Mouse (Mus musculus) stomach, embryonic 14.5 days (tissue): ENCODE data around the gene Sgsm2. TPM values are rescaled to one million over a fixed set of nuclear protein-coding genes. Genes with fewer than 3 reads are reported as not detected.

Experiments
- ATAC-seq: fragments of 200-750 bp; cut with Nextera tagmentation; 2 replicates; pipeline ENCODE4 v1.8.0; 2017; ENCODE audit warnings: low read depth, moderate TSS enrichment; ENCODE audit not compliant: insufficient number of reproducible peaks, insufficient read depth, low FRiP score
- H3K27ac ChIP-seq: fragments of 300-500 bp; sonication (generic); 2 replicates; pipeline ENCODE4 v1.5.1; 2014; ENCODE audit warnings: mild to moderate bottlenecking, low read length, moderate library complexity, mixed read lengths
- H3K27me3 ChIP-seq: fragments of 300-500 bp; sonication (generic); 2 replicates; pipeline ENCODE4 v1.6.1; 2014; ENCODE audit warnings: low read length, control low read depth, mixed read lengths; ENCODE audit not compliant: control insufficient read depth, insufficient read depth
- H3K36me3 ChIP-seq: fragments of 300-500 bp; sonication (generic); 2 replicates; pipeline ENCODE4 v1.6.1; 2014; ENCODE audit warnings: mild to moderate bottlenecking, control low read depth, low read length, moderate library complexity, mixed read lengths; ENCODE audit not compliant: control insufficient read depth, insufficient read depth
- H3K4me1 ChIP-seq: fragments of 300-500 bp; sonication (generic); 2 replicates; pipeline ENCODE4 v1.6.1; 2014; ENCODE audit warnings: low read length, control low read depth, mixed read lengths; ENCODE audit not compliant: control insufficient read depth, insufficient read depth
- H3K4me2 ChIP-seq: fragments of 300-500 bp; sonication (generic); replicated peaks from 2 replicates; pipeline ENCODE4 v1.6.1; 2014; ENCODE audit warnings: low read depth, low read length, control low read depth
- H3K4me3 ChIP-seq: fragments of 300-500 bp; sonication (generic); 2 replicates; pipeline ENCODE4 v1.5.1; 2014; ENCODE audit warnings: low read depth, low read length, control low read depth
- H3K9ac ChIP-seq: fragments of 300-500 bp; sonication (generic); replicated peaks from 2 replicates; pipeline ENCODE4 v1.6.1; 2014; ENCODE audit warnings: low read depth, mild to moderate bottlenecking, control low read depth, low read length, moderate library complexity, mixed read lengths
- H3K9me3 ChIP-seq: fragments of 300-500 bp; sonication (generic); 2 replicates; pipeline ENCODE4 v1.6.1; 2016; ENCODE audit warnings: low read depth, low read length, control low read depth; ENCODE audit not compliant: control insufficient read depth
- WGBS: fragments of 180-500 bp; shearing (Covaris S2); extraction: QIAGEN DNeasy Blood & Tissue Kit; methylation state at CpG from one replicate; pipeline ENCODE4 v1.1.7; 2014; 5-methylcytosine and 5-hydroxymethylcytosine counted together
- polyA plus RNA-seq: library from polyadenylated mRNA; unstranded; fragments of >200 nt; fragmentation: Nextera tagmentation; extraction: Ambion mirVana; gene quantifications from 2 replicates; pipeline ENCODE4 v1.2.1, GENCODE M21; 2014

The Sgsm2 gene
- polyA plus RNA-seq: 6.9 and 8.7 TPM in 2 replicates

DNA sequence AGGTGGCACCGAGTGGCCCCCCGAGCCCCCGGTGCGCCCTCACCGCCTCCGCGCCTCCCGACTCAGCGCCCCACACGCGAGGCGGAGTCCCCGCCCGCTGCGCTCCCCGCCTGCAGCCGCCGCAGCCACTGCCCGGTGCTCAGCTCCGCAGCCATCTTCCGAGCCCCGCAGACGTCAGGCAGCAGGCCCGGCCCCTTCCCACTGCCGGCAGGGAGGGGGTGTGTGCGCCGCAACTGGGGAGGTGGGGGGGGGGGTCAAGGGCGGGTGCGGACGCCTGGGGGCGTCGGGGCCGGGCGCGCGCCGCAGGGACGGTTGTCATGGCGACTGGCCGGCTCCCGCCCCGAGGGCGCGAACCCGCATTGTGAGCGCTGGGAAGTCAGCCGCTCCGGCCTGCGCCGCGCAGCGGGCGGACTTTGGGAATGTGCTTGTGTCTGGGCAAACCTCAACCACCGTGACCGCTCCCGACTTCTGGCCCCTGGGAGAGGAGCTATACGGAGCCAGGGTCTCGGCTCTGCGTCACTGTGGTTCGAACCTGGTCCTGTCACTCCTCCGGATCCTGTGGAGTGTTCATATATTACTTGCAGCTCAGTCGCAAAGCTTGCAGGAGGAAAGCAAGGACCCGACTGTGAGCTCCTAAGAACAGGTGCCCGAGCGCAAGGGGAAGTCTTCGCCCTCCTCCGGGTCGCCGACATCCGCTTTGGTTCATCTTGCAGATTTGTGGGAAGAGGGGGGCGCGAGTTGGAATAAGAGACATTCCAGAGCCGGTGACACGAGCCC, at the start of gene Sgsm2:
Sgsm2 (minus strand) TSS at position 160 of the 777 bp plus-strand sequence.
- under 1% methylated on average over 65 of the region's 74 CpGs for WGBS
- H3K4me3 ChIP-seq: peak within 1 kb of the TSS; percentile 77
- H3K36me3 ChIP-seq: peaks cover 25% of the 10 kb centered on the region
- no peaks in the 10 kb centered on the region for H3K9me3 ChIP-seq
- H3K9ac ChIP-seq: peak within 1 kb of the TSS; percentile 60
- 0 out of 2 replicates have a peak, but pooled peaks cover 12% of the 10 kb centered on the region for H3K4me1 ChIP-seq
- peak within 1 kb of the TSS; percentile 76 for H3K4me2 ChIP-seq
- H3K27me3 ChIP-seq: no peaks in the 10 kb centered on the region
- peak; percentile 75 for ATAC-seq
- peak within 1 kb of the TSS; percentile 80 for H3K27ac ChIP-seq

DNA sequence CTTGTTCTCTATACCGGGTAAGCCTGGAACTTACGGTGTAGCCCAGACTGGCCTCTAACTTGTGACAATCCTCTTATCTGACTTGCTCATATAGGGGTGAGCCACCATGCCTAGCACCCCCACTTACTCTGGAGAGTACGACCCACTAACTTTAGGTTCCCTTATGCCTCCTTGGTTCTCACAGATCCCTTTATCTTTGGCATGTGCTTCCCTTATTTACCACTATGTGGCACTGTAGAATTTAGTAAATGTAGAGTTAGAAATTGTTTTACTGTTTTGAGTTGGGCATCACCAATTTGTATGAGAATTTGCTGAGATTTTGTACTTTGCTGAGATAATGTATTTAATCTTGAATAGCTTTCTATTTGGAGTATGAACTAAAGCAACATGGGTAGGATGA, 49.5 kb upstream of the Sgsm2 start:
- Histone ChIP-seq H3K9ac (no peak overlapping the region), H3K4me3 (no peak overlapping the region), H3K4me1 (no peaks in the 10 kb centered on the region), H3K9me3 (no peaks in the 10 kb centered on the region), H3K27ac (no peak overlapping the region), H3K4me2 (no peak overlapping the region), H3K27me3 (no peaks in the 10 kb centered on the region), H3K36me3 (peaks cover 17% of the 10 kb centered on the region)
- WGBS: 74% methylated on average over 3 of the region's 3 CpGs
- ATAC-seq: no peak

DNA sequence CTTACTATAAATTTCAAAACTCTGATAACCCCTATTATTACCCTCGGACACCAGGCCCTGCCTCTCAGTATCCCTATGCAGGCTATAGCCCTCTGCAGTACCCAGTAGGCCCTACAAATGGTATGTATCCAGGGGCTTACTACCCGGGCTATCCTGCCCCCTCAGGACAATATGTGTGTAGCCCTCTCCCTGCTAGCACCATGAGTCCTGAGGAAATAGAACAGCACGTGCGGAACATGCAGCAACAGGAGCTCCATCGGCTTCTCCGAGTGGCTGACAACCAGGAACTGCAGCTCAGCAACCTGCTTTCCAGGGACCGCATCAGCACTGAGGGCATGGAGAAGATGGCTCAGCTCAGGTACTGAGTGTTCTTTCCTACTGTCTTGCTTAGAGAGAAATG, 33.5 kb upstream of the Sgsm2 start:
- no peak overlapping the region for H3K4me3 ChIP-seq
- no peak for ATAC-seq
- H3K4me1 ChIP-seq: peaks cover 7% of the 10 kb centered on the region; the same call in 1 of the 2 replicates
- H3K27me3 ChIP-seq: no peaks in the 10 kb centered on the region
- H3K9me3 ChIP-seq: no peaks in the 10 kb centered on the region
- 90% methylated on average over 7 of the region's 7 CpGs for WGBS
- H3K27ac ChIP-seq: no peak overlapping the region
- no peak overlapping the region for H3K9ac ChIP-seq
- peaks cover 32% of the 10 kb centered on the region for H3K36me3 ChIP-seq
- no peak overlapping the region for H3K4me2 ChIP-seq

- H3K4me1 ChIP-seq: peaks cover 12% of the 10 kb centered on the region
- H3K4me3 ChIP-seq: no peak overlapping the region
- H3K4me2 ChIP-seq: no peak overlapping the region
- no peak overlapping the region for H3K9ac ChIP-seq
- ATAC-seq: no peak
- no peaks in the 10 kb centered on the region for H3K9me3 ChIP-seq
- 90% methylated on average over 4 of the region's 4 CpGs for WGBS
- H3K36me3 ChIP-seq: peaks cover 22% of the 10 kb centered on the region
- H3K27ac ChIP-seq: no peak overlapping the region
- no peaks in the 10 kb centered on the region for H3K27me3 ChIP-seq
Observed at GRCm38 (mm10) chr11:74929111-74929510, 32.3 kb upstream of the Sgsm2 start.

DNA sequence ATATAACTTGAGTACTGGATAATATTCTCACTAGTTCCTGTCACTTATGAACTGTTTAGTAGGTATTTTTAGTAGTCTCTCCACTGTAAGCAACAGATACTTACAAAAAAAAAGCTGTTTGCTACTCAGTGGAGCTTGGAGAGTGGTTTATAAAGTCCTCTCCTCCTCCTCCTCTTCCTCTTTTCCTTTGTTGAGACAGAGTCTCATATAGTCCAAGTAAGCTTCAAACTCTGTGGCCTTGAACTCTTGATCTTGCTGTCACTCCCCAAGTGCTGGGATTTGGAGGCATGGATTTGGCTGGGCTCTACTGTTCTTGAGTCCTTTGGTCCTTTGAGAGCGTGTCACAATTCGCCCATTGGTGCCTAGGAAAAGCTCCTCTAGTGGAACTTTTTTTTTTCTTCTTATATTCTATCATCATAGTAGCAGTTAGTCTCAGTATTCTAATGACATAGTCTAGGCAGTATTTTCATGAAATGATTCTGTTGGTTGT, 30.4 kb upstream of the Sgsm2 start:
- Histone ChIP-seq H3K36me3 (peaks cover 15% of the 10 kb centered on the region), H3K4me2 (peak overlapping the region; percentile 64), H3K9me3 (no peaks in the 10 kb centered on the region), H3K4me3 (peak overlapping the region; percentile 60; the same call in 1 of the 2 replicates), H3K9ac (no peak overlapping the region), H3K27me3 (no peaks in the 10 kb centered on the region), H3K27ac (no peak overlapping the region), H3K4me1 (peaks cover 12% of the 10 kb centered on the region)
- WGBS: 79% methylated on average over 2 of the region's 2 CpGs
- ATAC-seq: no peak

DNA sequence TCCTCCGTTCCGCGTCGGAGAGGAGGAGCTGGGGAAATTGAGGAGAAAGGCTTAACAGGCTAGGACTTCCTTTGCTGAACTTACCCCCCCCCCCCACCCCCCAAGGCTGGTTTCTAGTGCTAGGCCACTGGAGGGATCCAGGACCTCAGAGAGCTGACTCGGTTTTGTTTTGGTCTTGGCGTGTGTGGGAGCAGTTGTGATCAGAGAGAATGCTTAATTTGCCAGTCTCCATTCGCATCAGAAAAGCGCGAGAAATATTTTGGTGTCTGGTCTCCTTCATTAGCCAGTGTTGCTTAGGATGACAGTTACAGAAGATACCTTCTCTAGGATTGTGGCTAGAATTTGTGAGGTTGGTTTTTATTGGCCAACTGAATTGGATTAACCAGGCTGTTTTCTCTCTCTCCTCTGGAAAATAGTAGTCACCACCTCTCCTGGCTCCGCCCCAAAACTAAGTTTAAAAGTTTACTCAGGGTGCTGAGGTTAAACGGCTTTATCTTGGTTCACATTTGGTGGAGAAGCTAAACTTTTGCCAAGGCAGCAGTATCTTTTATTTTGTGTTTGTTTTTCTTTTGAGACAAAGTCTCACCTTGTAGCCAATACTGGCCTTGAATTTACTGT, 29.6 kb upstream of the Sgsm2 start:
- WGBS: 3% methylated on average over 11 of the region's 11 CpGs
- Histone ChIP-seq H3K9me3 (no peaks in the 10 kb centered on the region), H3K4me1 (peaks cover 12% of the 10 kb centered on the region), H3K36me3 (peaks cover 8% of the 10 kb centered on the region), H3K27ac (peak overlapping the region; percentile 99), H3K4me2 (peak overlapping the region; percentile 64), H3K4me3 (peak overlapping the region; percentile 60), H3K27me3 (no peaks in the 10 kb centered on the region), H3K9ac (peak overlapping the region; percentile 77)
- no peak for ATAC-seq

GRCm38 (mm10) chr11:74925577-74926387, 28.9 kb upstream of the Sgsm2 start, which contains the start of the genes Smg6 and Srr:
TSS of gene Smg6 (plus strand) at chr11:74925823.
TSS of gene Srr (minus strand) at chr11:74925948.
- peak; percentile 93 for ATAC-seq
- under 1% methylated on average over 65 of the region's 88 CpGs for WGBS

GRCm38 (mm10) chr11:74924149-74924548, 27.3 kb upstream of the Sgsm2 start:
- H3K9ac ChIP-seq: no peak overlapping the region
- H3K9me3 ChIP-seq: no peaks in the 10 kb centered on the region
- peaks cover 2% of the 10 kb centered on the region for H3K36me3 ChIP-seq
- ATAC-seq: no peak
- H3K27me3 ChIP-seq: no peaks in the 10 kb centered on the region
- H3K27ac ChIP-seq: no peak overlapping the region
- no peak overlapping the region; the same call in 1 of the 2 replicates for H3K4me2 ChIP-seq
- WGBS: 58% methylated on average over 4 of the region's 4 CpGs
- no peak overlapping the region for H3K4me3 ChIP-seq
- peaks cover 12% of the 10 kb centered on the region for H3K4me1 ChIP-seq

More at GRCm38 (mm10) chr11:74925577-74926387, 28.9 kb upstream of the Sgsm2 start, which contains the start of the genes Smg6 and Srr:
- Histone ChIP-seq H3K4me1 (peaks cover 12% of the 10 kb centered on the region), H3K27me3 (no peaks in the 10 kb centered on the region), H3K9ac (peak within 1 kb of the TSS; percentile 77), H3K36me3 (peaks cover 6% of the 10 kb centered on the region), H3K4me3 (peak within 1 kb of the TSS; percentile 60), H3K27ac (peak within 1 kb of the TSS; percentile 99), H3K4me2 (peak within 1 kb of the TSS; percentile 64), H3K9me3 (no peaks in the 10 kb centered on the region)
